Mouse (Mus musculus) hindbrain, embryonic 15.5 days (tissue): ENCODE measurements around the gene Cnot6. TPM values are rescaled to one million over a fixed set of nuclear protein-coding genes. Genes with fewer than 3 reads are reported as not detected.
A peak's percentile ranks its signal among the peaks of the same experiment; 100 is the strongest.

ENCODE experiments used
- ATAC-seq: fragments of 200-750 bp; cut with Nextera tagmentation; 2 replicates; pipeline ENCODE4 v1.8.0; 2017; ENCODE audit warnings: low read depth, moderate number of reproducible peaks, moderate TSS enrichment; ENCODE audit not compliant: low FRiP score
- H3K27ac ChIP-seq: fragments of 300-500 bp; sonication (generic); replicated peaks from 2 replicates; pipeline ENCODE4 v1.5.1; 2015; ENCODE audit warnings: mild to moderate bottlenecking, inconsistent platforms
- H3K27me3 ChIP-seq: fragments of 300-500 bp; sonication (generic); 2 replicates; pipeline ENCODE4 v1.6.1; 2015; ENCODE audit warnings: control low read depth, inconsistent platforms
- H3K36me3 ChIP-seq: fragments of 300-500 bp; sonication (generic); 2 replicates; pipeline ENCODE4 v1.6.1; 2015; ENCODE audit warnings: control low read depth, inconsistent platforms
- H3K4me1 ChIP-seq: fragments of 300-500 bp; sonication (generic); replicated peaks from 2 replicates; pipeline ENCODE4 v1.6.1; 2015; ENCODE audit warnings: control low read depth, inconsistent platforms
- H3K4me2 ChIP-seq: fragments of 300-500 bp; sonication (generic); 2 replicates; pipeline ENCODE4 v1.6.1; 2015; ENCODE audit warnings: moderate library complexity, mild to moderate bottlenecking, inconsistent platforms
- H3K4me3 ChIP-seq: fragments of 300-500 bp; sonication (generic); 2 replicates; pipeline ENCODE4 v1.5.1; 2015; ENCODE audit warnings: mild to moderate bottlenecking, inconsistent platforms
- H3K9ac ChIP-seq: fragments of 300-500 bp; sonication (generic); 2 replicates; pipeline ENCODE4 v1.6.1; 2015; ENCODE audit warnings: inconsistent platforms
- H3K9me3 ChIP-seq: fragments of 300-500 bp; sonication (generic); 2 replicates; pipeline ENCODE4 v1.6.1; 2016; ENCODE audit warnings: control low read depth, inconsistent platforms
- WGBS: fragments of 180-500 bp; shearing (Covaris S2); methylation state at CpG from one replicate; pipeline ENCODE4 v1.1.7; 2015; 5-methylcytosine and 5-hydroxymethylcytosine counted together
- polyA plus RNA-seq: library from polyadenylated mRNA; unstranded; fragments of >200 nt; fragmentation: Nextera tagmentation; extraction: Ambion mirVana; gene quantifications from 2 replicates; pipeline ENCODE4 v1.2.1, GENCODE M21; 2015

The Cnot6 gene
- polyA plus RNA-seq, 1 experiment from 2014 or later: 46.3 TPM

DNA sequence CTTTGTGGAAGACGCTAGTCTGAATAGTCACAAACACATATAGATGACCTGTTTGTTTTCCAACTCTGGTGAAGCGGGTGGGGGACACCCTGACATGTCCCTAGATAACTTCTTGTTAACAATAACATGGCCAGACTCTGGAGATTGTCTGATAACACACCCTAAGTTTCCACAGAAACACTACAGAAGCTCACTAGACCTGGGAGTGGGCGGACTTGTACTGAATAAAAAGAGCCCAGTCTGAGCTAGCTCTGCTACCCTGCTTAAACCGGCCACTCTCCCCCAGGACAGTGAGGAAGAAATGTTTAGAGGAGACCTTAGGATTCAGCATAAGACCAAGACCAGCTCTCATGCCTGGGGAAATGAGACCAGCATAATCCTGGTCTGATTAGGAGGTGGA is 47.1 kb downstream of the Cnot6 start:
- Histone ChIP-seq H3K4me2 (no peak overlapping the region), H3K4me3 (no peak overlapping the region), H3K36me3 (peaks cover 6% of the 10 kb centered on the region; the same call in 1 of the 2 replicates), H3K27ac (no peak overlapping the region), H3K27me3 (no peaks in the 10 kb centered on the region), H3K9me3 (no peaks in the 10 kb centered on the region), H3K9ac (no peak overlapping the region), H3K4me1 (no peaks in the 10 kb centered on the region)
- no peak for ATAC-seq
- 84% methylated on average over 4 of the region's 4 CpGs for WGBS

DNA sequence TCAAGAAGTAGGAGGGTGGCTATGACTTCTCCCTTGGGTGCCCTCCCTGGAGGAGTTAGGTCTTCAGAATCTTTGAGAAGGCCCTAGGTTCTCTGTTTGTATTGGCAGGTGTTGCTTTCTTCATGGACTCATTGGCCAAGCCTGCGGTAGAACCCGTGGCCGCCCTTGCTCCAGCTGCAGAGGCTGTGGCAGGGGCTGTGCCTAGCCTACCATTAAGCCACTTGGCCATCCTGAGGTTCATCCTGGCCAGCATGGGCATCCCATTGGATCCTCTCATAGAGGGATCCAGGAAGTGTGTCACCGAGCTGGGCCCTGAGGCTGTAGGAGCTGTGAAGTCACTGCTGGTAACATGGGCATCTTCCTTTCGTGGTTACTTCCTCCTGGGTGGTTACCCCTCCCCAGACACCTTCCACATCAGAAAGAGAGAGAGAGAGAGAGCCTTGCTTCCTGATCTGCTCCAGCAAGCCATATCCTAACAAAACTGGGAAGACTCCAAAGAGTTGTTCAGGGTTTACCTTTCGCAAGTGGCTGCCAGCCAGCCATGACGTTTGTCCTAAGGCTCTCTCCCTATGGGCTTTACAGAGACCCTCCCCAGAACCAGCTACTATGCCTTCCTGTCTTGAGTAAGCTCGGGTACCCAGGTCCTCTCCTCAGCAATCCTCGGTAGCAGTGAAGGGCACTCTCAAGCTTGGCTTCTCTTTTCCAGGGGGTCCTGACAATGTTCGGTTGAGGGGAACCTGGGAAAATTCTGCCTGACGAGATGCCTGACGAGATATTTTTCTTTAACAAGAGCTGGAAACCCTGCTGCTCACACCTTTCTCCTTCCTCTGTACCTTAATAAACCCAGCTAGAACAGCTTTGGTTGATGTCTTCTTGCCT is 48.0 kb downstream of the Cnot6 start:
- no peak overlapping the region for H3K4me2 ChIP-seq
- no peaks in the 10 kb centered on the region for H3K4me1 ChIP-seq
- 0 out of 2 replicates have a peak, but pooled peaks cover 3% of the 10 kb centered on the region for H3K36me3 ChIP-seq
- no peak overlapping the region for H3K4me3 ChIP-seq
- H3K27me3 ChIP-seq: no peaks in the 10 kb centered on the region
- H3K9me3 ChIP-seq: no peaks in the 10 kb centered on the region
- H3K27ac ChIP-seq: no peak overlapping the region
- H3K9ac ChIP-seq: no peak overlapping the region
- ATAC-seq: no peak
- WGBS: 83% methylated on average over 12 of the region's 12 CpGs

DNA sequence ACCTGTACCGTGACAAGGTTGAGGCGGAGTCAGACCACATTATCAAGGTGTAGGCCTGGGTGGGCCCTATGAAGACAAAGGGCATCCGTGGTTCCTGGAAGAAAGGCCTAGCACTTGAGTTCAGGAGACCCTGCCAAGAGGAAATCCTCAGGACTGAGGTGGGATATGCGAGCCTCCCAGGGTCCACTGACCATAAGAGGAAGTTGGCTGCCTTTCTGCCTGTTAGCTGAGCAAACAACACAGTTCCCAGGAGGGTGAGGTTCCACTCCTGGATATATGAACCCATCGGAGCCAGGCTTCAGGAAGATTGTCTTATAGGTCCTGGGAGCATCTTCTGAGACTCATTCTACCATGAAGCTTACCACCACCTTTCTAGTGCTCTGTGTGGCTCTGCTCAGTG is 49.2 kb downstream of the Cnot6 start, which contains the start of gene Scgb3a1:
Gene Scgb3a1, plus strand, starts transcription at position 301 of the 400 bp plus-strand sequence.
- no peak for ATAC-seq
- H3K36me3 ChIP-seq: no peaks in the 10 kb centered on the region

DNA sequence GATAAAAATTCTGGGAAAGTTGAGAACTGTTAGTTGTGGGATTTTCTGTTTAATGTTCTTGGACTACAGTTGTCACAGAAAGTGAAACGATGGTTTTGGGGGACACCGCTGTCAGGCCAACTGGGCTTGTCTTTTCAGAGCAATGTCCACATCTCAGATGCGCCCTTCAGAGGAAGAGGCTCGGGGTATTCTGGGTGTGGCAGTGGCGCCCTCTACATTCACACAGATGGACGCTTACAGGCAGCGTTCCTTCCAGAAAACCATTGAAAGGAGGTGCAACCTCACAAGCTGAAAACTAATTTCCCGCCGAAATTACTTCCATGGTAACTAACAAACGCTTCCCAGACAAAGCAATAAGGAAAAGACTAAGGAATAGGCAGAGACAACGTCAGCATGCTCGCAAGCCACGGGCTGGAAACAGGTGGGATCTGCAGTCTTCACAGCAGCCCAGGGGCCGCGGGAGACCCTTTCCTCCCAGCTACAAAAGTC is 50.2 kb downstream of the Cnot6 start:
- WGBS: 60% methylated on average over 15 of the region's 15 CpGs
- Histone ChIP-seq H3K27me3 (no peaks in the 10 kb centered on the region), H3K4me3 (no peak overlapping the region), H3K9me3 (no peaks in the 10 kb centered on the region), H3K9ac (no peak overlapping the region), H3K27ac (no peak overlapping the region), H3K4me2 (no peak overlapping the region), H3K4me1 (no peaks in the 10 kb centered on the region), H3K36me3 (no peaks in the 10 kb centered on the region)
- ATAC-seq: no peak

More for the DNA sequence above, 49.2 kb downstream of the Cnot6 start, which contains the start of gene Scgb3a1:
- Histone ChIP-seq H3K9ac (no peak within 1 kb of the TSS), H3K4me2 (no peak within 1 kb of the TSS), H3K4me3 (no peak within 1 kb of the TSS), H3K27ac (no peak within 1 kb of the TSS), H3K27me3 (no peaks in the 10 kb centered on the region), H3K4me1 (no peaks in the 10 kb centered on the region), H3K9me3 (no peaks in the 10 kb centered on the region)
- 77% methylated on average over 5 of the region's 5 CpGs for WGBS

DNA sequence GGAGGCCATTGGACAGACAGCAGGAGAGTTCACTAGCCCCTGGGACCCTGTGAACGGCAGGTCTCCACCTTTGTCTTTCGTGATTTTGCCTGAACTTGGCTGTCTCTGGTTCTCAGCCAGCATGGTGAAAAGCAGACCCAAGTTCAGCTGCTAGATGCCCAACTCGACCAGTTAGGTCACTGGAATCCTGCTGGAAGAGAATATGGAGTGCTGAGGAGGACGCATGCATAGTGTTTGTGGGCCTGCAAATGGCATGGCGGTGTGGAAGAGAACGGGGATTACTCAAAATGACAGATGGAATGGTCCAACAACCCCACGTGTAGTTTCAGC is 53.1 kb downstream of the Cnot6 start:
- H3K4me2 ChIP-seq: no peak overlapping the region
- no peak overlapping the region for H3K27ac ChIP-seq
- no peak for ATAC-seq
- no peak overlapping the region for H3K9ac ChIP-seq
- no peaks in the 10 kb centered on the region for H3K9me3 ChIP-seq
- no peaks in the 10 kb centered on the region for H3K27me3 ChIP-seq
- no peaks in the 10 kb centered on the region for H3K4me1 ChIP-seq
- WGBS: 62% methylated on average over 7 of the region's 7 CpGs
- no peaks in the 10 kb centered on the region for H3K36me3 ChIP-seq
- no peak overlapping the region for H3K4me3 ChIP-seq

DNA sequence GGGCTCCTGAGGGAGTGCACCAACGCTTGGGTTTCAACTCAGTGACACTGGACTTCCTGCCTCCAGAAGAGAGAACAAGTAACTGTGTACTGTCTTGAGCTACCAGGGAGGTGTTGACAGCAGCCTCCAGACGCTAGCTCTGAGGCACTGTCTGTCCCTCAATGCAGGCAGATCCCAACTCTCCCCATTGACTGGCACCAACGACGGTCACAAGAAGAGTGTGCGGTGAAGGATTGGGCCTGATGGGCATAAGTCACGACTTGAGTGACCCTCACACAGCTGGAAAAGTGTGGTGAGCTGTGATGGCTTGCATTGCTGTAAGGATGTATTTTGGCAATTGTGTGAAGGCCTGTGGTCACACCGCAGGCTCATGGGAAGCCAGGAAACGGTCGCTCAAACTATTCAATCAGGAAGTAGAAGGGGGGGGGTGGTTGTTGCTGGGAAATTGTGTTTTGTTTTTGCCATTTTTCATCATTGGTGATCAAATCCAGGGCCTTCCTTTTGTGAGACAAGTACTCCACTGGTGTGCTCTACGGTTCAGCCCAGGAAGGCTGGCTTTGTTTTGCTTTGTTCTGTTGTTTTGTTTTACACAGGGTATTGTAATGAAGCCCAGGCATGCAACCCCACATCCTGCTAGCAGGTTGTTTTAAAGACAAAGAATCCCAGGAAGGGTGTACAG is 53.6 kb downstream of the Cnot6 start:
- no peaks in the 10 kb centered on the region for H3K4me1 ChIP-seq
- no peak for ATAC-seq
- no peak overlapping the region for H3K4me2 ChIP-seq
- H3K36me3 ChIP-seq: no peaks in the 10 kb centered on the region
- H3K9ac ChIP-seq: no peak overlapping the region
- 65% methylated on average over 10 of the region's 10 CpGs for WGBS
- no peak overlapping the region for H3K4me3 ChIP-seq
- no peaks in the 10 kb centered on the region for H3K9me3 ChIP-seq
- H3K27me3 ChIP-seq: no peaks in the 10 kb centered on the region
- H3K27ac ChIP-seq: no peak overlapping the region

DNA sequence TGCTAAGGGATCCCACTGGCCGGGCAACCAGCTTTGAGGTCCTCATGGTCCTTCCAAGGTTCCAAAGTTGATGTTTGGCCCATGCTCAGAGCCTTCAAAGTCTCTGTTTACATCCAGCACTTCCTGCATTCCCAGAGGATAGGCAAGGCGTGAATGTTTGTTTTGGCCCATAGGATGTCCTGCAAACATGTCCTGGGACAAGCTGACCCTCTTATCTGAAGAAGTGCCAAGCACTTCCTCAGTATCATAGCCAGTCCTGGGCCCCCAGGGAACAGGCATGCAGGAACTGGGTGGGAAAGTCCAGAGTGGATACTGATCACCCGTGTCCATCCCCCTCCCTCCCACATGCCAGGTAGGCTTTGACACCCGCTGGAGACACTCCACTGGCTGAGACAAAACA is 54.5 kb downstream of the Cnot6 start:
- H3K27ac ChIP-seq: no peak overlapping the region
- no peaks in the 10 kb centered on the region for H3K9me3 ChIP-seq
- no peak overlapping the region for H3K4me3 ChIP-seq
- no peaks in the 10 kb centered on the region for H3K36me3 ChIP-seq
- no peak overlapping the region for H3K9ac ChIP-seq
- H3K27me3 ChIP-seq: no peaks in the 10 kb centered on the region
- ATAC-seq: no peak
- 81% methylated on average over 4 of the region's 4 CpGs for WGBS
- no peak overlapping the region for H3K4me2 ChIP-seq
- no peaks in the 10 kb centered on the region; the same call in 1 of the 2 replicates for H3K4me1 ChIP-seq

DNA sequence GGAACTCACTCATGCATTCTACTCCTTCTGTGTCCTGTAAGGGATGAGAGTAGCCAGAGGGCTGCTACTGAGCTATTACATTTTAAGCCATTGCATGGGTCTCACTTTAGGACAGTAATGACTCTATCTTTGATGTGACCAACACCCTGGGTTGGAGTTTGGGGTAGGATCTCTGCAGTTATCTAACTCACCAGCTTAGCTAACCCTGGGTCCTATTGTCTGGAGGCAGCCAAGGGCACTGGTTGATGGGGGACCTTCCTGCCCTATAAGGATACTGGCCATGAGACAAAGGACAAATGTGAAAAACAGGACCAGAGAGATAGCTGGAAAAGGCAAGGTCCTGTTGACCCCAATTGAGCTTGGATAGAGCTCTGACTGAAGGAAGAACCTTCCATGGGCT is 57.0 kb downstream of the Cnot6 start:
- ATAC-seq: no peak
- H3K4me2 ChIP-seq: no peak overlapping the region
- H3K27me3 ChIP-seq: no peaks in the 10 kb centered on the region
- no peaks in the 10 kb centered on the region; the same call in 1 of the 2 replicates for H3K4me1 ChIP-seq
- H3K36me3 ChIP-seq: no peaks in the 10 kb centered on the region
- no peak overlapping the region for H3K4me3 ChIP-seq
- no peak overlapping the region for H3K27ac ChIP-seq
- no peak overlapping the region for H3K9ac ChIP-seq
- no peaks in the 10 kb centered on the region for H3K9me3 ChIP-seq

DNA sequence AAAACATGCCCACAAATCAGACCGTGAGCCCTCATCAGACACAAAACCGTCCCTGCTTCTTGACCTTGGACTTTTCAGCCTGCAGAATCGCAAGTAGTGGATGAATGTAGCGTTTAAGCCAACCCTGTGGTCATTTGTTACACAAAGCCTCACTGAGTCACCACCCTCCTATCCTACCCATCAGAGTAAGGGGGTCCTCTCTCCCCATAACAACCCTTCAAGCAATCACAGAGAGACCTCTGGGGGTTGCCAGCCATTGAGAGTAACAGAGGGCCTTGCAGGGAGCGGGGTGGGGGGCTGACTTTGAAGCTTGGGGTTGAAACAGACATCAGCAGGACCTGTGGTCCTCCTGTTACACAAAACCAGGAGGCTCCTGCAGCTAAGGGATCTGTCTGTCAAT is 57.9 kb downstream of the Cnot6 start:
- H3K4me3 ChIP-seq: no peak overlapping the region
- H3K9me3 ChIP-seq: no peaks in the 10 kb centered on the region
- H3K4me2 ChIP-seq: no peak overlapping the region
- no peaks in the 10 kb centered on the region for H3K27me3 ChIP-seq
- no peaks in the 10 kb centered on the region; the same call in 1 of the 2 replicates for H3K4me1 ChIP-seq
- H3K27ac ChIP-seq: no peak overlapping the region
- H3K9ac ChIP-seq: no peak overlapping the region
- no peaks in the 10 kb centered on the region for H3K36me3 ChIP-seq
- ATAC-seq: no peak
- WGBS: 93% methylated on average over 5 of the region's 5 CpGs

DNA sequence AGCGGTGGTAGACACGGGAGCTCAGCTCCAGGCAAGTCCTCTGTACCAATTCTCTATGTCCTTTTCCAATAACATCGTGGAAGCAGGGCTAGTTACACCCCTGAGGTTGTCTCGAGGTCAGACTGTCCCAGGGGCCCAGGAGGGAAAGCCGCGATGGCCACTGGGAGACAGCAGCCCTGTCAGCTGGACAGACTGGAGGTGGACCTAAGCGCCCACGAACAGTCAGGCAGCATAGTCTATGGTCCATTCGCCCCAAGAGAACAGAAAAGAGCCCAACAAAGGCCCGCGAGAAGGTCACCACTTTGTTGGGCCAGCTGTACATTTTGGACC is 59.5 kb downstream of the Cnot6 start:
- Histone ChIP-seq H3K4me2 (peak overlapping the region; percentile 35), H3K27ac (no peak overlapping the region), H3K27me3 (no peaks in the 10 kb centered on the region), H3K9ac (no peak overlapping the region), H3K4me1 (no peaks in the 10 kb centered on the region; the same call in 1 of the 2 replicates), H3K36me3 (no peaks in the 10 kb centered on the region), H3K9me3 (no peaks in the 10 kb centered on the region), H3K4me3 (no peak overlapping the region)
- 40% methylated on average over 11 of the region's 11 CpGs for whole genome bisulfite sequencing
- ATAC-seq: no peak

DNA sequence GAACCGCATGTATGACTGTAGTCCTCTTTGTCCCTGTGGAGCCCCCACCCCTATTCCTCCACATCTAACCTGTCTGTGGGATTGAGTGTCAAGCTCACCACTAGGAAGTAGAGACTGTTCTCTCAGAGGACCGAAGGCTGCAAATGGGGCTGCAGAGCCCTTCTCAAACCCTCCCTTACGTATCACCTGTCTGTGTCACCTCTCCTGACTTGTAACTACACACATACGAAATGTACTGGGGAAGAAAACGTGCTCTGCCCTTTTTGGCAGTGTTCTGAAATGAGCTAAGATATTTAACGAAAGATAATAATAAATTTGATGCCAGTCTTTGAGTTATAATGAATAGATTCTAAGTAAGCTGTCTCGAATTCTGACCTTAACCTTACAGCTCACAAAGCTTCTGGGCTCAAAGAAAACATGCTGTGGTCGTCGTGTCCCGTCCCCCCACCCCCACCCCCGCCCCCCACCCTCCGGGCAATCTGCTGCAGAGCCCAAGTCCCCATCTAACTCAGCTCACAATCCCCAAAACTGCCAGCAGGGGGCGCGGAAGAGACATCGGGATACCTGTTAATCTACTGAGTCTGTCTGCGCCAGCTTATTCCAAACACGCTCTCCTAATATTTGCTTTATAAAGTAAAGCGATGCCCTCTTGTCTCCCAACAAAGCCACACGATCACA is 60.0 kb downstream of the Cnot6 start:
- WGBS: 26% methylated on average over 19 of the region's 19 CpGs
- ATAC-seq: peak; percentile 70; the same call in 1 of the 2 replicates
- no peak overlapping the region for H3K4me3 ChIP-seq

More for the DNA sequence above, 60.0 kb downstream of the Cnot6 start:
- Histone ChIP-seq H3K4me1 (no peaks in the 10 kb centered on the region; the same call in 1 of the 2 replicates), H3K27ac (no peak overlapping the region), H3K27me3 (no peaks in the 10 kb centered on the region), H3K9ac (no peak overlapping the region), H3K36me3 (no peaks in the 10 kb centered on the region), H3K4me2 (peak overlapping the region; percentile 35), H3K9me3 (no peaks in the 10 kb centered on the region)
